Mouse (Mus musculus) stomach, embryonic 16.5 days (tissue): ENCODE data around the gene Src. TPM values are rescaled to one million over a fixed set of nuclear protein-coding genes. Genes with fewer than 3 reads are reported as not detected.
"Not testable (repeated sequence)": the region's sequence is repeated elsewhere in the genome, so short reads cannot be mapped to it uniquely, and the experiment has no call there.

Source experiments
- ATAC-seq: fragments of 200-750 bp; cut with Nextera tagmentation; 2 replicates; pipeline ENCODE4 v1.8.0; 2017; ENCODE audit warnings: moderate number of reproducible peaks, moderate TSS enrichment; ENCODE audit not compliant: insufficient read depth, low FRiP score
- H3K27ac ChIP-seq: fragments of 300-500 bp; sonication (generic); 2 replicates; pipeline ENCODE4 v1.5.1; 2014; ENCODE audit warnings: low read length
- H3K27me3 ChIP-seq: fragments of 300-500 bp; sonication (generic); 2 replicates; pipeline ENCODE4 v1.6.1; 2014; ENCODE audit warnings: low read length, control low read depth, mixed read lengths; ENCODE audit not compliant: control insufficient read depth, insufficient read depth
- H3K36me3 ChIP-seq: fragments of 300-500 bp; sonication (generic); 2 replicates; pipeline ENCODE4 v1.6.1; 2014; ENCODE audit warnings: low read length; ENCODE audit not compliant: control insufficient read depth, insufficient read depth
- H3K4me1 ChIP-seq: fragments of 300-500 bp; sonication (generic); 2 replicates; pipeline ENCODE4 v1.6.1; 2014; ENCODE audit warnings: low read length, control low read depth, mixed read lengths; ENCODE audit not compliant: control insufficient read depth, insufficient read depth
- H3K4me2 ChIP-seq: fragments of 300-500 bp; sonication (generic); 2 replicates; pipeline ENCODE4 v1.6.1; 2014; ENCODE audit warnings: low read depth, low read length, mixed read lengths
- H3K4me3 ChIP-seq: fragments of 300-500 bp; sonication (generic); replicated peaks from 2 replicates; pipeline ENCODE4 v1.5.1; 2014; ENCODE audit warnings: mild to moderate bottlenecking, low read length
- H3K9ac ChIP-seq: fragments of 300-500 bp; sonication (generic); 2 replicates; pipeline ENCODE4 v1.6.1; 2014; ENCODE audit warnings: low read length
- H3K9me3 ChIP-seq: fragments of 300-500 bp; sonication (generic); replicated peaks from 2 replicates; pipeline ENCODE4 v1.6.1; 2016; ENCODE audit warnings: low read length, control low read depth; ENCODE audit not compliant: control insufficient read depth
- WGBS: fragments of 180-500 bp; shearing (Covaris S2); extraction: QIAGEN DNeasy Blood & Tissue Kit; methylation state at CpG from one replicate; pipeline ENCODE4 v1.1.7; 2014; 5-methylcytosine and 5-hydroxymethylcytosine counted together
- polyA plus RNA-seq: library from polyadenylated mRNA; unstranded; fragments of >200 nt; fragmentation: Nextera tagmentation; extraction: Ambion mirVana; gene quantifications from 2 replicates; pipeline ENCODE4 v1.2.1, GENCODE M21; 2015

Gene Src
- polyA plus RNA-seq, 1 experiment from 2014 or later, result 14.7 TPM

DNA sequence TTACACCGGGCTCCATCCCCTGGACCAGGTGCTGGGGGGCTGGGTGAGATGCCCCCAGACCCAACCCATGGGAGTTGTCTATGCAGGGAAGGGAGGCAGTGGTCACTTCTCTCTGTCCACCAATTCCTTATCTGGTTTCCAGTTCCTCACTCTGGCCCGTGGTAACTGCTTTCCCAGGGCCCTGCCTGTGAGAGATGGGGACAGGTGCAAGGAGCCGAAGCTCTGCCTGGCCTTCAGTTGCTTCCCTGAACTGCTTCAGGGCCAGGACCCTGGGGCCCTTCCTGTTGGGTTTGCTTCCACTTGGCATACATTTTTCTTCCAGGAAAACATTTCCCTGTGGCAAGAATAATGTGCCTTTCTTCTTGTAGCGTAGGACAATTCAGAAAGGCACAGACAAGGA is 54.2 kb downstream of the Src start:
- Histone ChIP-seq H3K9ac (0 out of 2 replicates have a peak overlapping the region, but pooled peaks have one; percentile 24), H3K4me2 (no peak overlapping the region), H3K36me3 (peaks cover 21% of the 10 kb centered on the region; the same call in 1 of the 2 replicates), H3K27me3 (no peaks in the 10 kb centered on the region), H3K9me3 (no peaks in the 10 kb centered on the region), H3K4me3 (no peak overlapping the region), H3K4me1 (peaks cover 28% of the 10 kb centered on the region), H3K27ac (peak overlapping the region; percentile 51)
- no peak for ATAC-seq
- WGBS, result 55% methylated on average over 4 of the region's 4 CpGs

DNA sequence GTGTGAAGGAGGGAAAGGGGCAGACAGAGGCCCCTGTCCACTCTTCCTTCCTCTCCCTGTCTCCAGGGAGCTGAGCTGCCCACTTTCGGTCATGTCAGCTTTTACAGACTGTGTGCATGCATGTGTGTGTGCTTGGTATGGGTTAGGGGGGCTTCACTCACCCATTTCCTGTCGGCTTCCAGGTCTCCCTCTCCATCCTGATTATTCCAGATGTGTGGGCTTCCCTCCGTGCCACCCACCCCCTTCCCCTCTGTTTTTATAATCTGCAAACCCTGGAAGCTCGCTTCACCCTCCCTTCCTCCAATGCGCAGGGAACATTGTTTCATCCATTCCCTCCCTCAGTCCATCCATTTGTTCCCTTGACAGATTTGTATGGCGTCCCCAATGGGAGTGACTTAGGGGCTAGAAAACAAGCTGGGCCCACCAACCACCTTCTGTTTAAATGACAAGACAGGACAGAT is 56.1 kb downstream of the Src start:
- no peak overlapping the region for H3K4me3 ChIP-seq
- peaks cover 9% of the 10 kb centered on the region; the same call in 1 of the 2 replicates for H3K36me3 ChIP-seq
- H3K4me1 ChIP-seq, result peaks cover 28% of the 10 kb centered on the region
- WGBS, result 30% methylated on average over 6 of the region's 6 CpGs
- no peak for ATAC-seq
- peak overlapping the region; percentile 33; the same call in 1 of the 2 replicates for H3K27ac ChIP-seq
- H3K9me3 ChIP-seq, result no peaks in the 10 kb centered on the region
- H3K4me2 ChIP-seq, result no peak overlapping the region
- H3K9ac ChIP-seq, result 0 out of 2 replicates have a peak overlapping the region, but pooled peaks have one; percentile 19
- H3K27me3 ChIP-seq, result no peaks in the 10 kb centered on the region

DNA sequence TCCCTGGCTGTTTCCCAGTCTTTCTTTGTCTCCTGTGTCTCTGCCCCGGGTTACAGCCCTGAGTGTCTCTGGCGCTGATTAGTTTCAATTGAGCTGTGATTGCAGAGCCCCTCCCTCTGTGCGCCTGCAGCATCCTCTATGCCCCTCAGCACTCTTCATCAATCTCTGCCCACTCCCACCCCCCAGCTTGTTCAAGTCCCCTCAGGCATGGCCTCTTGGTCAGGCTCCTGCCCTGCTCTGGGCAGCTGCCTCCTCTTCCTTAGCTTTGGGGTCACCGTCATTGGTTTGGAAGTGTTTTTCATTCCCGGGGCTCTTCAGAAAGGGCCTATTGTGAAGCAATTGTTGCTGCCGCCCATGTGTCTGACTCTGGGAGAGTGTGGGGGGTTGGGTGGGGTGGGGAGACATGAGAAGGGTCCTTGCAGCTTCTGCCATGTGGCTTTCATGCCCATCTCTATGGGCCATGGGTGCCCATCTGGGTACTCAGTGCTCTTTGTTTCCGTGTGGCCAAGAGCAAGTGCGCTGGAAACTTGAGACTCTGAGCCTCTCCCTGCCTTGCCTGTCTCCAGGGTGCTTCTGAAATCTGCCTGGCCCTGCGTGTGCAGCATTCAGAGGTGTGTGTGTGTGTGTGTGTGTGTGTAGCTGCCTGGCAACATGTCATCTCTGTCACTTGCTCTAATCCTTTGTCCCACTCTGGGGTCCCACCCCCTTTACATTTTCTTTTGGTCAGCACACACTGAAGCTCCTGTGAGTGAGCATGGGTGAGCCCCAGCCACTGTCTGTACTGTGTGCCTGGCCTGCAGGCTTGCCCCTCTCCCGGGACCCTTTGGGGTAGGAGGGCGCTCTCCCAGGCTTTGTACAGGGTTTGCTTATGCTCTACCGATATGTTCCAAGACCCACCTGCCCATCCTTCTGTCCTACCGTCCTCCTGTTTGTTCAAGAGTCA is 57.5 kb downstream of the Src start:
- Histone ChIP-seq H3K9me3 (no peaks in the 10 kb centered on the region), H3K36me3 (no peaks in the 10 kb centered on the region; the same call in 1 of the 2 replicates), H3K4me1 (peaks cover 27% of the 10 kb centered on the region), H3K27ac (peak overlapping the region; percentile 30; the same call in 1 of the 2 replicates), H3K4me3 (no peak overlapping the region), H3K27me3 (no peaks in the 10 kb centered on the region), H3K4me2 (no peak overlapping the region), H3K9ac (no peak overlapping the region)
- WGBS, result 31% methylated on average over 13 of the region's 13 CpGs
- ATAC-seq, result no peak; the same call in 1 of the 2 replicates

DNA sequence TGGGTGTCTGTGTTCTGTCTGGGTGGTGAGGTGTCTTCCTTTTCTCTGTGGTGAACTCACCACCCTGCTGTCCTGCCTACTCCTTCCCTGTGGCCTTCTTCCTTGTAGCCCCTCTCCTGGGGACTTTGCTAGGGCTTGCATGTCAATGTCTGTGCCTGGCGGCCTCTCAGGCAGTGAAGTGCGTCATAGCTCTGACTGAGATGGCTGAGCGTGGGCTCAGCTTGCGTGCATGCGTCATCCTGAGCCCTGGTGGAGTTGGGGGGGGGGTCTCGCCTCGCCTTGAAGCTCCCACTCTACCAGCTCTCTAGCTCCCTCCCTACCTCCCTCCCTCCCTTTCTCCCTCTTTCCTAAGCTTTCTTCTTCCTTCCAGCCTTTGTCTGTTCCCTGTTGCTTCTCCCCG is 60.4 kb downstream of the Src start:
- no peaks in the 10 kb centered on the region for H3K36me3 ChIP-seq
- H3K4me1 ChIP-seq, result peaks cover 16% of the 10 kb centered on the region
- no peak overlapping the region for H3K4me3 ChIP-seq
- no peak overlapping the region for H3K4me2 ChIP-seq
- H3K9ac ChIP-seq, result no peak overlapping the region
- no peaks in the 10 kb centered on the region for H3K9me3 ChIP-seq
- ATAC-seq, result no peak
- no peak overlapping the region for H3K27ac ChIP-seq
- 66% methylated on average over 8 of the region's 8 CpGs for WGBS
- no peaks in the 10 kb centered on the region for H3K27me3 ChIP-seq

DNA sequence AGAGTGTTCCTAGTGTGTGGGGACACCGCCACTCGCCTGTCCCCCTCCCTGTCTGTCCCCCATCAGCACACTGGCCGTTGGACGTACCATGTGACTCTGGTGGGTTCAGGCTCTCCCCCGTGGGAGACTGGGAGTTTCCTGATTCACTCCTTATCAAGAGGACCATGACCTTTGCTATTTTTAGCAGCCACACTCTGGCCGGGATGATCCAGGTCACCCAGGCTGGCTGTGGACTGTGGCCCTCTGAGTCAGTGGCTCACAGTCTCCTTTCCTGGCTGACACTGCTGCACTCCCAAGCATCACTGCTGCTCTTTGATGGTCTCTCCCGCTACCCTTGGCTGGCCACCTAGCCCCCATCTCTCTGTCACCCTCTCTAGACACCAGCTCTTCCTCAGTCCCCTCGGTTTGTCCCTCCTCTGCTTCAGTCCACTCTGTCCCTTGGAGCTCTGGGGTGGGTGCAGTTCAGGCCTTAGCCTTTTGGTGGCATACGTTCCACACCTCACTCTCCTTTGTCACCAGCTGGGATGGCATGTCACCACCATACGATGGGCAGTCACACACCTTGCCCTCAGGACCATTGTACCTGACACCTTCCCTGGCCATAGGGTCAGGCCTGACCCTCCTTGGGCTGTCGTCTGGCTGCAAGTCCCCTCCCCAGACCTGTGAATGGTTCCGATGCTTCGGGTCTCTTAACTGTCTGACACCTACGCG is 61.8 kb downstream of the Src start:
- no peak for ATAC-seq
- Histone ChIP-seq H3K9ac (no peak overlapping the region), H3K9me3 (no peaks in the 10 kb centered on the region), H3K4me1 (0 out of 2 replicates have a peak, but pooled peaks cover 3% of the 10 kb centered on the region), H3K27ac (no peak overlapping the region), H3K27me3 (no peaks in the 10 kb centered on the region), H3K4me2 (no peak overlapping the region), H3K36me3 (no peaks in the 10 kb centered on the region), H3K4me3 (no peak overlapping the region)
- WGBS, result 43% methylated on average over 15 of the region's 15 CpGs

DNA sequence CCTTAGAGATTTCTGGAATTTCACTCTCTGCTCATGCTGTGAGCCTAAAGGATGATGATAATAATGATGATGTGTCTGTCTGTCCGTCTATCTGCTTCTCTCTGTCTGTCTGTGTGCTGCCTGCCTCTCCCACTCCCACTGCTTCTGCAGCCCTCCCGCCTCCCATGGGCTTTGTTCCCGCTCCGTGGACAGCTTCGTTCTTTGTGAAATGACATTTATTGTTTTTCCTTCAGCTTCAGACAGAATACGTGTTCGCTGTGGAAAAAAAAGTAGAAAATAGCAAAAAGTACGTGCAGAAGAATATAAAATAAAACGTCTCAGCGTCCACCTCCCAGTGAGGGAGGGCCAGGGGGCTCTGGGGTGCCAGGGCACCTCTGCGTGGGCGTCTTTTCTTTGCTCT is 64.5 kb downstream of the Src start:
- Histone ChIP-seq H3K4me2 (no peak overlapping the region), H3K4me3 (no peak overlapping the region), H3K9ac (no peak overlapping the region; the same call in 1 of the 2 replicates), H3K27me3 (no peaks in the 10 kb centered on the region), H3K4me1 (peaks cover 7% of the 10 kb centered on the region; the same call in 1 of the 2 replicates), H3K9me3 (no peaks in the 10 kb centered on the region), H3K36me3 (no peaks in the 10 kb centered on the region), H3K27ac (no peak overlapping the region)
- WGBS, result 46% methylated on average over 12 of the region's 12 CpGs
- ATAC-seq, result no peak

DNA sequence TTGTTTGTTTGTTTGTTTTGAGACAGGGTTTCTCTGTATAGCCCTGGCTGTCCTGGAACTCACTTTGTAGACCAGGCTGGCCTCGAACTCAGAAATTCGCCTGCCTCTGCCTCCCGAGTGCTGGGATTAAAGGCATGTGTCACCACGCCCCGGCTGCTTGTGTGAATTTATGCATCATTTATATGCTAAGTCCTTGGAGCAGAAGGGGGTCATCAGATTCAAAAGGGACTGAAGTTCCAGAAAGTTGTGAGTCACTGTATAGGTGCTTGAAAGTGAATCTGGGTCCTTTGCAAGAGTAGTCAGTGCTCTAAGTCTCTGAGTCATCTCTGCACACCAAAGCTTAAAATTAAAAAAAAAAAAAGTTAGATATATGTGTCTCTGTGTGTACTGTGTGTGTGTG is 68.3 kb downstream of the Src start:
- not testable (repeated sequence) for H3K36me3 ChIP-seq, H3K4me1 ChIP-seq, H3K4me2 ChIP-seq, H3K9me3 ChIP-seq, H3K4me3 ChIP-seq, H3K27ac ChIP-seq, H3K9ac ChIP-seq, ATAC-seq, H3K27me3 ChIP-seq
- WGBS, result 86% methylated on average over 5 of the region's 5 CpGs

DNA sequence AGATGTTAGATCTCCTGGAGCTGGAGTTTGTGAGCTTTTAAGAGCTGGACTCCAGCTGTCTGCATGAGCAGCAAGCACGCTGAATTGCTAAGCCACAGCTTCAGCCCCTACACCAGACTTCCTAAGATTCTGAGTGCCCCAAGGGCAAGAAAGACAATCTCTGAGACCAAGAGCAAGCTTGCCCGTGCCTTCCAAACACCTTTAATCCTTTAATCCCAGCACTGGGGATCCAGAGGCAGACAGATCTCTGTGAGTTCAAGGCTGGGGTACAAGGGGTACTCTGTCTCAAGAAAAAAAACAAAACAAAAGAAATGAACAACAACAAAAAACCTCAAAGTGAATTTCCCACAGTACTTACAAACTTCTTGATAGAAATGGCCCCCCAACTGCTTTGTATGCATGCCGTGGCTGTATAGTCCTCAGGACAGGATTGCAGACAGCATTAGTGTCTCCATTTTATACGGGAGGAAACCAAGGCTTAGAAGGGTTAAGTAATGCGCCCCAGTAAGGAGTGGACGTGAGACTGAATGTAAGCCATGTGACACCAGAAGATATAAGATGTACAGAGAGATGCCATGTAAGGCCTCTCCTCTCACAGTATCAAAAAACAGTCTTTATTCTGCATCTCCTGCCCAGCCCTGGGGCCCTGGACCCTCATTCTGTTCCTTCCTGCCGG is 68.9 kb downstream of the Src start:
- Histone ChIP-seq H3K4me3 (no peak overlapping the region), H3K9ac (no peak overlapping the region), H3K4me2 (no peak overlapping the region), H3K27ac (no peak overlapping the region), H3K9me3 (no peaks in the 10 kb centered on the region), H3K27me3 (no peaks in the 10 kb centered on the region), H3K36me3 (no peaks in the 10 kb centered on the region), H3K4me1 (peaks cover 6% of the 10 kb centered on the region; the same call in 1 of the 2 replicates)
- 45% methylated on average over 7 of the region's 7 CpGs for WGBS
- ATAC-seq, result no peak
